ENCODE assay signal across 27 mouse cellular contexts in genomic region chr14:30746160-30746559, GRCm38 (mm10).
"Had no signal": no experiment of that assay in that cellular context is flagged by ENCODE, and none has a peak within 500 bp of the region (broad histone marks: within the 10 kb centered on the region; RNA-seq: fewer than 3 reads in every experiment).

No protein-coding gene starts in this region.

- ATAC-seq: hindbrain, embryonic 16.5 days; inflammation-experienced regulatory T-cells, adult 6 months; intestine, embryonic 15.5 days; intestine, postnatal 0 days had no signal

- H3K9me3 ChIP-seq: heart, embryonic 10.5 days; heart, embryonic 12.5 days; intestine, embryonic 15.5 days; limb, embryonic 13.5 days; liver, embryonic 13.5 days; liver, embryonic 15.5 days had no signal

- H3K4me1 ChIP-seq: heart, embryonic 12.5 days; hindbrain, embryonic 10.5 days; hindbrain, embryonic 12.5 days; intestine, embryonic 15.5 days; limb, embryonic 13.5 days had no signal

- H3K4me2 ChIP-seq: heart, embryonic 12.5 days; hindbrain, embryonic 12.5 days; hindbrain, embryonic 14.5 days; intestine, embryonic 15.5 days; limb, embryonic 13.5 days; liver, embryonic 11.5 days; liver, embryonic 13.5 days; liver, embryonic 15.5 days had no signal

- H3K27ac ChIP-seq: gastrocnemius, adult 2 months; heart, embryonic 10.5 days; hindbrain, embryonic 10.5 days; hindbrain, embryonic 12.5 days; hindbrain, embryonic 14.5 days; intestine, embryonic 15.5 days; layer of hippocampus, adult 2 months; left cerebral cortex, adult 2 months; limb, embryonic 13.5 days; liver, embryonic 13.5 days; liver, embryonic 15.5 days had no signal

- H3K36me3 ChIP-seq: heart, embryonic 10.5 days; heart, embryonic 12.5 days; hindbrain, embryonic 12.5 days; intestine, embryonic 15.5 days; limb, embryonic 13.5 days had no signal

- DNase-seq: gastrocnemius, adult 2 months; gastrocnemius, postnatal 10 days; gastrocnemius, postnatal 25 days; heart, adult 18-20 months; heart, postnatal 10 days; heart, postnatal 4 days; kidney, adult 18-20 months; kidney, adult 8-10 months; kidney, postnatal 10 days; kidney, postnatal 25 days; kidney, postnatal 4 days; liver; liver, embryonic 13.5 days had no signal

- H3K27me3 ChIP-seq: heart, embryonic 12.5 days; hindbrain, embryonic 12.5 days; intestine, embryonic 15.5 days; limb, embryonic 13.5 days; liver, embryonic 13.5 days; liver, embryonic 15.5 days had no signal

- H3K9ac ChIP-seq: heart, embryonic 12.5 days; hindbrain, embryonic 12.5 days; hindbrain, embryonic 14.5 days; intestine, embryonic 15.5 days; limb, embryonic 13.5 days; liver, embryonic 13.5 days; liver, embryonic 15.5 days had no signal

- H3K4me3 ChIP-seq: gastrocnemius, adult 2 months; heart, embryonic 10.5 days; heart, embryonic 12.5 days; hindbrain, embryonic 10.5 days; hindbrain, embryonic 12.5 days; intestine, embryonic 15.5 days; layer of hippocampus, adult 2 months; left cerebral cortex, adult 2 months; limb, embryonic 13.5 days; liver, embryonic 13.5 days; liver, embryonic 15.5 days had no signal
